Mouse (Mus musculus) ES-E14 (cell line): ENCODE results near the gene Lamc3. TPM values are rescaled to one million over a fixed set of nuclear protein-coding genes. Genes with fewer than 3 reads are reported as not detected.

Experiments
- DNase-seq: peaks from one replicate; pipeline ENCODE4 v3.0.0-alpha.2; 2013; ENCODE audit warnings: low read depth, low spot score
- H3K27ac ChIP-seq: 2 replicates; pipeline ENCODE4 v1.5.1; 2012; ENCODE audit warnings: low read depth, mild to moderate bottlenecking, low read length, moderate library complexity, mixed read lengths; ENCODE audit not compliant: poor library complexity, insufficient read depth, severe bottlenecking
- H3K36me3 ChIP-seq: 2 replicates; pipeline ENCODE4 v1.6.1; 2012; ENCODE audit warnings: mild to moderate bottlenecking, low read length, moderate library complexity, mixed read lengths; ENCODE audit not compliant: control insufficient read depth, poor library complexity, insufficient read depth, severe bottlenecking
- H3K4me1 ChIP-seq, 2 experiments: fragments of 150-350 bp in 1 of 2; sonication (generic) in 1 of 2; 2 replicates each; pipeline ENCODE4 v1.6.1; 2012; ENCODE audit warnings: low read length in 2 of 2, mild to moderate bottlenecking in 1 of 2, mixed read lengths in 1 of 2; ENCODE audit not compliant: control insufficient read depth in 2 of 2, insufficient read depth in 2 of 2, poor library complexity in 1 of 2
- H3K4me3 ChIP-seq, 2 experiments: fragments of 150-350 bp in 1 of 2; sonication (generic) in 1 of 2; 2 replicates each; pipeline ENCODE4 v1.5.1; 2012; ENCODE audit warnings: low read length in 2 of 2, low read depth in 1 of 2, mild to moderate bottlenecking in 1 of 2, mixed read lengths in 1 of 2; ENCODE audit not compliant: insufficient read depth in 1 of 2, poor library complexity in 1 of 2, severe bottlenecking in 1 of 2
- H3K9ac ChIP-seq: 2 replicates; pipeline ENCODE4 v1.6.1; 2012; ENCODE audit warnings: low read depth, mild to moderate bottlenecking, low read length, mixed read lengths; ENCODE audit not compliant: poor library complexity, insufficient read depth, severe bottlenecking
- H3K9me3 ChIP-seq: fragments of 150-350 bp; sonication (generic); 2 replicates; pipeline ENCODE4 v1.6.1; 2012; ENCODE audit warnings: low read depth, mild to moderate bottlenecking, low read length; ENCODE audit not compliant: control insufficient read depth, insufficient read depth
- HCFC1 ChIP-seq: IDR thresholded peaks from 2 replicates; pipeline ENCODE4 v1.6.1; 2012; ENCODE audit warnings: low read length, inconsistent platforms, borderline replicate concordance; ENCODE audit not compliant: insufficient read depth
- MAFK ChIP-seq: IDR thresholded peaks from 2 replicates; pipeline ENCODE4 v1.6.1; 2014; ENCODE audit warnings: mild to moderate bottlenecking, low read depth, low read length, inconsistent platforms; ENCODE audit not compliant: insufficient read depth
- ZC3H11A ChIP-seq: IDR thresholded peaks from 2 replicates; pipeline ENCODE4 v1.6.1; 2012; ENCODE audit warnings: low read depth, mild to moderate bottlenecking, inconsistent platforms, low read length, borderline replicate concordance
- ZNF384 ChIP-seq: IDR thresholded peaks from 2 replicates; pipeline ENCODE4 v1.6.1; 2012; ENCODE audit warnings: low read depth, low read length, inconsistent platforms
- in situ Hi-C, 2 experiments: fragments of 600-800 bp; cut with MboI; formaldehyde crosslinking; loops; one replicate each; pipeline ENCODE4 v1.15.1; 2025; ENCODE audit warnings: low sequenced_read_pairs in 2 of 2, inconsistent platforms in 1 of 2; ENCODE audit not compliant: unreplicated experiment in 2 of 2
- total RNA-seq: library from RNA; depleted of rRNA; stranded (reverse); fragments of 300-350 nt; gene quantifications from 2 replicates; pipeline ENCODE4 v1.2.3, GENCODE M21; 2012; rRNA removed

Lamc3 gene
- total RNA-seq, 1 experiment = 0.18 TPM

- Histone ChIP-seq H3K27ac (no peak overlapping the region), H3K9ac (no peak overlapping the region), H3K4me1 (no peaks in the 10 kb centered on the region), H3K36me3 (peaks cover 54% of the 10 kb centered on the region), H3K4me3 (no peak overlapping the region), H3K9me3 (no peaks in the 10 kb centered on the region)
- no peak for TF ChIP-seq HCFC1
- TF ChIP-seq ZNF384 = no peak
- no peak for TF ChIP-seq ZC3H11A
- TF ChIP-seq MAFK = no peak
- in situ Hi-C loops = no loop called here
- DNase-seq = no peak
Measured at GRCm38 (mm10) chr2:31996060-31996459, 109.0 kb downstream of the Lamc3 start.

Other genes starting within 250 kb of the Lamc3 start
- gene Prdm12, start 247.3 kb upstream of the Lamc3 start, total RNA-seq = 0.13 TPM in 1 of 2 replicates, not detected in the other
- gene Exosc2, start 216.6 kb upstream of the Lamc3 start, total RNA-seq = 103 and 105 TPM in 2 replicates
- gene Abl1, start 198.9 kb upstream of the Lamc3 start, total RNA-seq = 39.9 and 41.9 TPM in 2 replicates
- 0.05 TPM in 1 of 2 replicates, not detected in the other for gene Qrfp, start 76.7 kb upstream of the Lamc3 start, total RNA-seq
- 0.11 and 0.22 TPM in 2 replicates for gene Fibcd1, start 41.3 kb upstream of the Lamc3 start, total RNA-seq
- gene Aif1l, start 62.8 kb downstream of the Lamc3 start, total RNA-seq = 17.6 and 48.5 TPM in 2 replicates
- gene Nup214, start 87.1 kb downstream of the Lamc3 start, total RNA-seq = 74.3 and 77.0 TPM in 2 replicates
- 4.1 and 4.8 TPM in 2 replicates for gene Fam78a, start 197.6 kb downstream of the Lamc3 start, total RNA-seq
- gene Plpp7, start 208.2 kb downstream of the Lamc3 start, total RNA-seq = 1.4 and 4.3 TPM in 2 replicates